Mouse (Mus musculus) spleen, postnatal 4 days (tissue): ENCODE data around the gene Acer2.

Experiments
- DNase-seq, 2 experiments: peaks; one replicate each; pipeline ENCODE4 v3.0.0; 2022; ENCODE audit warnings: low spot score in 2 of 2

The Acer2 gene

GRCm38 (mm10) chr4:86887879-86888278 is 13.7 kb downstream of the Acer2 start:
- no peak for DNase-seq

DNA sequence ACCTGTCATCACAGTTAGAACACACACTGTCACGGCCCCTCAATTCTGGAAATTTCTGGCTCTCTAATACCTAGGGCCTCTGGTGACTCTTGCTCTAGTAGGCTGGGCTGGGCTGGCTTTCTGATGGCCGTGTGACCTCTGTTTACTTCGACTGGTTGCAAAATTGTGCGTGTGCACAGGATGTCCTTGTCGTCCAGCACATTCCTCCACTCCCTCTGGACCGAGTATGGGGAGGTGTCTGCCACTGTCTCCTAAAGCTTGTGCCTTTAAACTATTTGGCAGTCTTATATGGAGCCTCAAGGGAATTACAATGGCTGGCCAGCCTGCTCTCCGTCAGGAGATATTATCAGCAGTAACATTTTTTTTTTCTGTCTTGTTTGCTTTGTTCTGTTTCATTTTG is 23.2 kb downstream of the Acer2 start:
- DNase-seq, result no peak

GRCm38 (mm10) chr4:86898791-86899474 is 24.7 kb downstream of the Acer2 start:
- no peak for DNase-seq

DNA sequence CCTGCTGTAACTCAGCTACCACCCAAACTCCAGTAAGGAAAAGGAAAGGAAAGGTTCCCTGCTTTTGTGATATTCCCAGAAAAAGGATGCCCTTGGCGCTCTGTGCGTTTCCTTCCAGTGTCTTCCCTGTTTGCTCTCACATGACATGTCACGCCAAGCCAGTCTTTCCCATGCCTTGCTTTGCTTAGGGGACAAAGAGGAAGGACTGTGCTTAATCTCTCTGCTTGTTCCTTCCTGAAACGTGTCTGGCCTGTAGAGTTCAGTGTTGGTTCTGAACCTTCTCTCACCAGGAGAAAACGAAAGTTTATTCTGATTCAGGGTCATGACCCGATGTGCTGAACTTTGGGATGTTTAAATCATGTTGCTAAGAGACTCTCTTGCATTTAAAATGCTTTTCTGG is 28.2 kb downstream of the Acer2 start:
- DNase-seq, result no peak

- no peak for DNase-seq
Observed at GRCm38 (mm10) chr4:86904969-86905368, 30.8 kb downstream of the Acer2 start.

- no peak for DNase-seq
Observed at GRCm38 (mm10) chr4:86905869-86906268, 31.7 kb downstream of the Acer2 start.

DNA sequence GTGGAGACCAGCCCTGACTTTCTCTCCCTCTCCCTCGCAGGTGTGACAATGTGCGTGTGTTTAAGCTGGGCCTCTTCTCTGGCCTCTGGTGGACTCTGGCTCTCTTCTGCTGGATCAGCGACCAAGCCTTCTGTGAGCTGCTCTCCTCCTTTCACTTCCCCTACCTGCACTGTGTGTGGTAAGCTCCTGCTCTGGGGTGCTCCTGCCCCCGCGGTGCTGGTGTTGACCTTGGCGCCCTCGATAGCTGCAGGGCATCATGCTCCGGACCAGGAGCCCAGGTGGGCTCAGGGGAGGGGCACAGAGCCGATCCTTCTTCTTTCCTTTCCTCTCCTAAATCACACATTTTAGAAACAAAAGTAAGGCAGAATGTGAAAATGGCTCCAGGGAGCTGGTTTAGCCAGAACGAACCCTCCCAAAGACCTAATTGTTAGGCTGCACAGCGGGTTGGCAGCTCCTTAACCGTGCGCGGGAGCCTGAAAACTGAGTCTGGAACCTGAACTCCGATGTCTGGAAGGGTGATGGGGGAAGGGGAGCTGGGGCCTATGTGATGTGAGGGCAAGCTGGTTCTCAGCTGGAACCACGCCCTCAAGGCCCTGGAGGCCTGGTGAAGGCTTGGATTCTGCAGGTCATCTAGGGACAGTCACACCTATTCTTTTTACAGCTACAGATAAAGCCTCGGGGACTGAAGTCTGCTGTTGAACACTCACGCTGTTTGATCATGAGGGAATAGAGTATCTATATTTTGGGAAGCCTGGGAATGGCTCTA is 37.6 kb downstream of the Acer2 start:
- DNase-seq, result no peak

DNA sequence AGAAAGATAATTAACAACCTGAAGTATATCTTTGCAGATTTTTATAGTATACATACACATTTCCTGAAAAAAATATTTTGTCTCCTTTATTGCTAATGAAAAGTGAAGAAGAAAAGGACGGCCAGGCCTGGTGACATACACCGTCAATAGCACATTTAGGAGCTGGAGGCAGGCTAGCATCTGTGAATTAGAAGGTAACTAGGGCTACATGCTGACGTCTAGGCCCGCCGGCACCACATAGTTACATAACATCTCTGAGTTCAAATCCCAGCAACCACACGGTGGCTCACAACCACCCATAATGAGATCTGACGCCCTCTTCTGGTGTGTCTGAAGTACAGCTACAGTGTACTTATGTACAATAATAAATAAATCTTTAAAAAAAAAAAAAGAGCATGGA is 38.6 kb downstream of the Acer2 start:
- no peak for DNase-seq

GRCm38 (mm10) chr4:86916062-86916461 is 41.9 kb downstream of the Acer2 start:
- DNase-seq, result no peak

- DNase-seq, result no peak
Observed at GRCm38 (mm10) chr4:86923476-86924055, 49.4 kb downstream of the Acer2 start.

- DNase-seq, result peak; percentile 62 to 83
Observed at GRCm38 (mm10) chr4:86924804-86925458, 50.7 kb downstream of the Acer2 start.

- no peak for DNase-seq
Observed at GRCm38 (mm10) chr4:86926997-86927396, 52.8 kb downstream of the Acer2 start.

DNA sequence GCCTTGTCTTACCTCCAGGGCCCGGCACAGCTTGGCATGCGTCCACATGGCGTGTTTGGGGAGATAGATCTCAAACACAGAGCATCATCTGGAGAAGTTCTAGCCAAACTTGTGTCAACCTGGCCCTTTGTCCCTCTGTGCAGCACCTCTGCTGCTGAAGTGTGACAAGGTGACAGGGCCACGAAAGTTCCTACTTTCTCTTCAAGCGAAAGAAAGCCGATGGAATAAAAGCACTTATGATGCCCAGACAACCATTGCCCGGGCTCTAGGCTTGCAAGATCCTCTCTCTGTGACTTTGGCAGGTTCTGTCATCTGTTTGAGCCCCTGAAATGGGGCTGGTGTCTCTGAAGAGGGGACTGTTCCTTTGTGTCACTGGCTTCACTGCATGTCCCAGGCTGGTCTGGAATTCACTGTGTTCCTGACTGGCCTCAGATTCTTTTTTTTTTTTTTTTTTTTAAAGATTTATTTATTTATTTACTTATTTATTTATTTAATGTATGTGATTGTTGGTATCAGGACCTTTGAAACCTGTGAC is 56.0 kb downstream of the Acer2 start:
- DNase-seq, result no peak

DNA sequence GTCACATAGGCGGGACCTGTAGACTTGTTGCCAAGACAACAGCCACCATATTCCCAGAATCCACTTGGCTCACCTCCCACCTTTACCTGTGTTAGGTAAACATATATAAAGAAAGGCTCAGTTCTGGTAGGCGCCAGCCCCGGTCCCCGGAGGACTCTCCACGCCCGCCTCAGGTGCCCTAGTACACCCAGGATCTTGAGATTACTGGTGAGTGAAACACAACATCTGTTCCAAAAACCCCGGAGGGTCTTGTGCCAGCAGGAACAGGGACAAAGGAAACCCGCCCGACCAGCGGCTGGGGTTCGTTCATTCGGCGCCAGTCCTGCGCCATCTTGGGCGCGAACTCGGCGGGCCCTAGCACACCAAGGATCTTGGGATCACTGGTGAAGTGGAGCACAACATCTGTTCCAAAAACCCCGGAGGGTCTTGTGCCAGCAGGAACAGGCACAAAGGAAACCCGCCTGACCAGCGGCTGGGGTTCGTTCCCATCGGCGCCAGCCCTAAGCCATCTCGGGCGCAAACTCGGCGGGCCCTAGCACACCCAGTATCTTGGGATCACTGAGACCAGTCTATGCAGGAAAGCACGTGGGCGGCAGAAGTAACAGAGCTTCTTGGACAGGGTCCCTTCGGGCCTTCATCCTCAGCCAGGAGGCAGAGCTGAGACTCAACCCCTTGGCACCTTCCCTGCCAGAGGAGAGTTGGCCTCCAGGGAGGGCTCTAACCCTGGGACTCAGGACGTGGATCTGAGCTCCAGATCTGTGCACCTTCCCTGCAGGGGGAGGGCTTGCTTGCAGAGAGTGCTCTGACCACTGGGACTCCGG is 56.6 kb downstream of the Acer2 start:
- DNase-seq, result no peak

DNA sequence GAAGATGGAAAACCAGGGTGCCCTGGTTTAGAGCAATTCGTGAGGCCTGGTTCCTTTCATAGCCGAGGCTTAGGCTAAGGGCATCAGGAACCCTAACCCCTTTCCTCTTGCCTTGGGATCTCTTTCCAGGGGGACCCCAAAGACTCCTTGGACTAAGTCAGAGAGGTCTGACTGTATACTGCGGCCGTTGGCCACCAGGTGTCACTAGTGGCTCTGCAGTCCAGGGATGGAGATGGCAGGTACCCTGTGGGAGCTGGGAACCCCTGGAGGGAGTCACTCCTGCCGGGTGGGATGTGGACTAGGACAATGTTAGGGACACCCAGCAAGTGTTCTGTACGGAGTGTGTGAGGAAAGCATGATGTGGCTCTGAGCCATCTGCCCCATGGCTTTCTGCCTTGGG is 58.8 kb downstream of the Acer2 start:
- no peak for DNase-seq

DNA sequence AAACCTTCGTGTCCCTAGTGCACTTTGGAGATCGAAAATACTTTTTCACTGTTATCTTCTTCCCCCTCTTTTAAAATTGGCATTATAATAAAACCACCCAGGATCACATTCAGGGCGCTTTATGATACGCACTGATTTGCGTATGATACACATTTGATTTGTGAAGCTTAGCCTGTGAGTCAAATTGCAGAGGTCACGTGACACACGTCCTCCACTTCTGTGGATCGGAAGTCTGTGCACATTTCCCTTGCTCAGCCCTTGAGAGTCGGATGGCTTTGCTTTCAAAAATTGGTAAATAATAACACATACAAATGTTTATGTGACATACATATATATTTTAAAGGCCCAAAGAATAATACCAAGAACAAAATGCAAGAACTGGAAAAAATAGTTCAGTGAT is 62.0 kb downstream of the Acer2 start:
- DNase-seq, result no peak

DNA sequence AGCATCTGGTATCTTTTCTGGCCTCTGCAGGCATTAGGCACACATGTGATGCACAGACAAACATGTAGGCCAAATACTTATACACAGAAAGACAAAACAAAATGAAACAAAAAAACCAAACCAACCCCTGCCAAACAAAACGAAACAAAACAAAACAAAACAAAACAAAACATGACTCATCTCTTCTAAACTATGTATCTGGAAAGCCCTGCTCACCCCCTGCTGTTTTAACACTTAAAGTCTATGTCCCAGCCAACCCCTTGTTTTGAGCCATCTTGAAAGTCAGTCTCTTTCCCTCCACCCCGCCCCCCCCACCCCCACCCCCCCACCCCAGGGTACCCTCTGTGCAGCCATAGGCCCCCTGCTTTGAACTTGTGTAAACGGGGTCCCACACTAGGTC is 62.5 kb downstream of the Acer2 start:
- DNase-seq, result no peak

GRCm38 (mm10) chr4:86942656-86943055 is 68.5 kb downstream of the Acer2 start:
- DNase-seq, result no peak

GRCm38 (mm10) chr4:86943296-86943695 is 69.1 kb downstream of the Acer2 start:
- no peak for DNase-seq

DNA sequence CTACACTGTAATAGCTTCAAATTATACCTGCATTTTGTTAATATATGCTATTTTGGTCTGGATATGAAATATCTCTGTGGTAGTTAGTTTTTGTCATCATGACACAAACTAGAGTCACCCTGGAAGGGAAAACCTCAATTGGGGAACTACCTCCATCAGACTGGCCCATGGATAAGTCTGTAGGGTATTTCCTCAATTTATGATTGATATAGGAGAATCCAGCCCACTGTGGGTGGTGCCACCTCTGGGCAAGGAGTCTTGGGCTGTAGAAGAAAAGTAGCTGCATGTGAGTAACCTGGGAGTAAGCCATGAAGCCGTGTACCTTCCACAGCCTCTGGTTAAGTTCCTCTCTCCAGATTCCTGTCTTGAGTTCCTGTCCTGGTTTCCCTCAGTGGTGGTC is 74.6 kb downstream of the Acer2 start:
- no peak for DNase-seq

GRCm38 (mm10) chr4:86953519-86953918 is 79.3 kb downstream of the Acer2 start:
- DNase-seq, result no peak
